Mouse (Mus musculus): ENCODE data around the gene Men1. TPM values are rescaled to one million over a fixed set of nuclear protein-coding genes. Genes with fewer than 3 reads are reported as not detected.

The Men1 gene
- total and polyA plus RNA-seq, 3 experiments = 24.9 to 67.8 (median 42.9) TPM

DNA sequence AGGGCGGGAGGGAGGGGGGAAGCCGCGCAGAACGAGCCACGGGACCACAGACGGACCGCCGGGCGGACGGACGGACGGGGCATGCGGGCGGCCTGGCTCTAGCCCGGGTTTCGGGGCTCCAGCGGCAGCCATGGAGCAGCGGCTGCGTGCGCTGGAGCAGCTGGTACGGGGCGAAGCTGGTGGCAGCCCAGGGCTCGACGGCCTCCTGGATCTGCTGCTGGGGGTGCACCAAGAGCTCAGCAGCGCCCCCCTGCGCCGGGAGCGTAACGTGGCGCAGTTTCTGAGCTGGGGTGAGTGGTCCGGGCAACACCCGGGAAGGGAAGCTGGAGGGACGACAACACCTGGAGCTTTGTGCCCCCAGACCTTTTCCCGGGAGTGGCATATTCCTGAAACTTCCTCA, 28.2 kb upstream of the Men1 start (continued):
- TF ChIP-seq MAFK (IDR thresholded peaks at IDR 0.05; ENCODE audit: insufficient replicate concordance, low read length) (no peak), MAZ (IDR thresholded peaks at IDR 0.05; ENCODE audit: low read depth, low read length) (no peak), ZC3H11A (IDR thresholded peaks at IDR 0.05; ENCODE audit: low read depth, low read length) (no peak), MAX (IDR thresholded peaks at IDR 0.05; ENCODE audit: low read length) (no peak), ETS1 (conservative IDR thresholded peaks at IDR 0.05; ENCODE audit: low read depth, low read length) (no peak), MYC (IDR thresholded peaks at IDR 0.05; ENCODE audit: low read depth, low read length) (no peak), UBTF (IDR thresholded peaks at IDR 0.05; ENCODE audit: low read depth, low read length) (0 out of 2 replicates have a peak, but pooled peaks have one; percentile 30), GABPA (IDR thresholded peaks at IDR 0.05; ENCODE audit: insufficient replicate concordance, low read depth, low read length) (no peak), TCF12 (IDR thresholded peaks at IDR 0.05; ENCODE audit: low read depth, low read length) (no peak), SIN3A (IDR thresholded peaks at IDR 0.05; ENCODE audit: low read length) (no peak), EP300 (IDR thresholded peaks at IDR 0.05; ENCODE audit: low read length) (no peak), BHLHE40 (IDR thresholded peaks at IDR 0.05; ENCODE audit: low read depth, low read length) (no peak), IRF4 (IDR thresholded peaks at IDR 0.05; ENCODE audit: low read depth, low read length) (0 out of 2 replicates have a peak, but pooled peaks have one; percentile 15), RAD21 (IDR thresholded peaks at IDR 0.05; ENCODE audit: low read depth, low read length) (peak; percentile 27), SMC3 (IDR thresholded peaks at IDR 0.05; ENCODE audit: low read depth, low read length) (peak; percentile 60), USF1 (IDR thresholded peaks at IDR 0.05; ENCODE audit: low read depth, low read length) (no peak), POLR2A (IDR thresholded peaks at IDR 0.05; ENCODE audit: low read depth, low read length) (no peak), KAT2A (IDR thresholded peaks at IDR 0.05; ENCODE audit: insufficient replicate concordance, low read length) (no peak), JUND (conservative IDR thresholded peaks at IDR 0.05; ENCODE audit: low read depth, low read length) (no peak)

DNA sequence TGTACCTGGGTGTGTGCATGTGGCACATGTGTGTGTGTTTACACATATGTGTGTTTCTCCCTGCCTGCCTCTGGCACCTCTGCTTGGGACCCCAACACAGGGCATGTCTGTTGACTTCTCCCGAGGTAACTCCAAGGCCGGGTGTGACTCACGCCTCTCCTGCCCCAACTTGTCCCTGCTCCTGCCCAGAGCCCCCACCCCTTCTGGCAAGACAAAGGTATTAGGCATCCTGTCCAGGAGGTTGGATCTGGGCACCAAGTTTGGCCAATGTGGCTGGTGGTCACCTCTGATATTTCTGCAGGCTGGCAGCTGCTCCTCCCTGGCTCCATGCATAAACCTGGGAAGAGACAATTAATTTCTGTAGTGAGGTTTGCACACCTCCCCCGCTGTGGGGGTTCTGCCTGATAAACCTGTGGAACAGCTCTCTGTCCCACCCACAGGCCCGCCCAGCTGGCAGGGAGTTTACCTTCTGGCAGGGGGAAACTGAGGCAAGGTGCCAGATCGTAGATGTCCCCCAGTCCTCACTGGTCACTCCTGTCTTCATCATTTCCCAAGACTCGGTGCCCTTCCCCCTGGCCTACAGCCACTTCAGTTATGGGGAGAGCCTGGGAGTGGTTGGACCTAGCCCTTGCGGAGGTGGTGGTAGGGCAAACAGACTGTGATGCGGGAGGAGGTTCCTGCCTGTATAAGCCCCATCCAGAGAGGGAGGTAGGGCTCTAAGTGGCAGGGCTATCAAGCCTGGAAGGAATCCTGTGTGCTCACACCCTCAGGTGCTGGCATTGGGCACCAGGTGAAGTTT, 26.8 kb upstream of the Men1 start:
- dilution Hi-C loops (cut with MboI; ENCODE audit: extremely low pct_ligation_motif_present, extremely low pct_unique_long_range_greater_than_20kb, low sequenced_read_pairs) = no loop called here
- Histone ChIP-seq H3K4me2 (ENCODE audit: insufficient read depth, low read depth, poor library complexity, severe bottlenecking) (no peak overlapping the region), H3K27ac (ENCODE audit: insufficient read depth, low read depth) (no peak overlapping the region), H3K79me2 (replicated peaks; ENCODE audit: control insufficient read depth, extremely low read depth, insufficient read depth, poor library complexity, severe bottlenecking) (no peaks in the 10 kb centered on the region), H3K9me3 (replicated peaks; ENCODE audit: low read length) (no peaks in the 10 kb centered on the region), H3K4me3 (replicated peaks in 1 of 3; ENCODE audit: low read depth in 2 of 3, low read length in 2 of 3, poor library complexity in 1 of 3) (no peak overlapping the region), H3K9ac (ENCODE audit: insufficient read depth, low read depth) (no peak overlapping the region), H3K27me3 (replicated peaks) (no peaks in the 10 kb centered on the region), H3K36me3 (replicated peaks in 1 of 2; ENCODE audit: control insufficient read depth in 1 of 2, insufficient read depth in 1 of 2, low read length in 1 of 2) (peaks cover 3 to 10% of the 10 kb centered on the region in 2 experiments), H3K4me1 (ENCODE audit: control insufficient read depth in 1 of 2, insufficient read depth in 2 of 2) (peaks cover 18 to 44% of the 10 kb centered on the region in 2 experiments)
- in situ Hi-C loops (cut with MboI; ENCODE audit: low pct_ligation_motif_present, low pct_unique_long_range_greater_than_20kb, low sequenced_read_pairs) = loop anchor here (5.0 to 25.0 kb wide), 2 partner anchors 46 to 146 kb away; no protein-coding TSS in a partner anchor
- DNase-seq (ENCODE audit: extremely low read depth) = no peak
- TF ChIP-seq PAX5 (IDR thresholded peaks at IDR 0.05; ENCODE audit: low read length) (no peak), CTCF (conservative IDR thresholded peaks at IDR 0.05 in 1 of 2, IDR thresholded peaks at IDR 0.05 in 1 of 2; ENCODE audit: low read depth in 2 of 2, low read length in 2 of 2) (no peak), TBP (conservative IDR thresholded peaks at IDR 0.05; ENCODE audit: low read depth, low read length) (no peak), ZKSCAN1 (IDR thresholded peaks at IDR 0.05; ENCODE audit: borderline replicate concordance, low read depth, low read length) (no peak), E2F4 (IDR thresholded peaks at IDR 0.05; ENCODE audit: insufficient replicate concordance, low read depth, low read length) (no peak), ELF1 (IDR thresholded peaks at IDR 0.05; ENCODE audit: low read depth, low read length) (no peak), BHLHE40 (IDR thresholded peaks at IDR 0.05; ENCODE audit: low read depth, low read length) (no peak), UBTF (IDR thresholded peaks at IDR 0.05; ENCODE audit: low read depth, low read length) (no peak), ZNF384 (IDR thresholded peaks at IDR 0.05; ENCODE audit: low read depth, low read length) (no peak), MAZ (IDR thresholded peaks at IDR 0.05; ENCODE audit: low read depth, low read length) (no peak), POLR2A (IDR thresholded peaks at IDR 0.05; ENCODE audit: low read depth, low read length) (no peak), RCOR1 (conservative IDR thresholded peaks at IDR 0.05; ENCODE audit: low read depth, low read length) (no peak), MXI1 (IDR thresholded peaks at IDR 0.05; ENCODE audit: low read depth, low read length) (no peak), JUND (conservative IDR thresholded peaks at IDR 0.05; ENCODE audit: low read depth, low read length) (no peak), MAX (IDR thresholded peaks at IDR 0.05; ENCODE audit: low read length) (no peak), ETS1 (conservative IDR thresholded peaks at IDR 0.05; ENCODE audit: low read depth, low read length) (no peak), POLR2AphosphoS2 (IDR thresholded peaks at IDR 0.05; ENCODE audit: low read depth, low read length) (no peak), USF2 (conservative IDR thresholded peaks at IDR 0.05; ENCODE audit: low read depth, low read length) (no peak)
